14 mouse cellular contexts compared by ENCODE assay signal in genomic region chr11:22830684-22831083, GRCm38 (mm10). TPM values are rescaled to one million over a fixed set of nuclear protein-coding genes. Genes with fewer than 3 reads are reported as not detected.
A peak's percentile ranks its signal among the peaks of the same experiment; 100 is the strongest.
DNase-seq lines count a peak whose midpoint lies in the region; ATAC-seq and TF ChIP-seq lines count a peak whose summit lies in the region.
"Had no signal": no experiment of that assay in that cellular context is flagged by ENCODE, and none has a peak within 500 bp of the region (broad histone marks: within the 10 kb centered on the region; RNA-seq: fewer than 3 reads in every experiment).

No protein-coding gene starts in this region.

- no peak overlapping the region for H3K9ac ChIP-seq in hindbrain, embryonic 16.5 days (ENCODE audit: low read depth, low read length)
- no peak overlapping the region for H3K9ac ChIP-seq in hindbrain, embryonic 14.5 days
- H3K9ac ChIP-seq: lung, embryonic 14.5 days had no signal

- DNase-seq in hindbrain, embryonic 14.5 days (ENCODE audit: low spot score), result no peak
- DNase-seq in c-Kit-positive CD71-positive TER-119-positive erythroid progenitor cells, embryonic 14.5 days (ENCODE audit: low spot score), result no peak
- no peak for DNase-seq in gastrocnemius, postnatal 36 days
- DNase-seq: cerebellum, postnatal 36 days; gastrocnemius, postnatal 25 days; heart, postnatal 10 days; lung, embryonic 14.5 days had no signal

- intact Hi-C loops in gastrocnemius, postnatal 36 days (cut with DNase I), result no loop called here

- peaks cover 2% of the 10 kb centered on the region; the same call in 1 of the 2 replicates for H3K4me1 ChIP-seq in hindbrain, embryonic 16.5 days (ENCODE audit: control insufficient read depth, insufficient read depth, low read depth, low read length)
- no peaks in the 10 kb centered on the region for H3K4me1 ChIP-seq in hindbrain, embryonic 14.5 days (replicated peaks; ENCODE audit: control insufficient read depth, insufficient read depth, low read length)
- H3K4me1 ChIP-seq in E14TG2a.4 (replicated peaks; ENCODE audit: low read depth, low read length), result peaks cover 85% of the 10 kb centered on the region
- peaks cover 9% of the 10 kb centered on the region for H3K4me1 ChIP-seq in embryonic fibroblast, embryonic 13.5 days (ENCODE audit: control insufficient read depth, insufficient read depth, low read length)
- peaks cover 11% of the 10 kb centered on the region for H3K4me1 ChIP-seq in olfactory bulb, adult 2 months (ENCODE audit: control insufficient read depth, insufficient read depth, low read length)

- no peaks in the 10 kb centered on the region for H3K9me3 ChIP-seq in hindbrain, embryonic 16.5 days (ENCODE audit: control insufficient read depth, low read length)
- H3K9me3 ChIP-seq in hindbrain, embryonic 14.5 days (ENCODE audit: control insufficient read depth, low read length), result no peaks in the 10 kb centered on the region
- peaks cover 23% of the 10 kb centered on the region for H3K9me3 ChIP-seq in E14TG2a.4 (ENCODE audit: low read length)
- H3K9me3 ChIP-seq: megakaryocyte, embryonic 14.5 days had no signal

- no peaks in the 10 kb centered on the region for H3K27me3 ChIP-seq in hindbrain, embryonic 16.5 days (replicated peaks; ENCODE audit: control insufficient read depth, insufficient read depth, low read length)
- H3K27me3 ChIP-seq in hindbrain, embryonic 14.5 days (ENCODE audit: control insufficient read depth, insufficient read depth, low read length), result no peaks in the 10 kb centered on the region
- no peaks in the 10 kb centered on the region for H3K27me3 ChIP-seq in E14TG2a.4 (ENCODE audit: insufficient read depth, low read length)
- H3K27me3 ChIP-seq: megakaryocyte, embryonic 14.5 days had no signal

- no peak for TF ChIP-seq CTCF in E14TG2a.4 (conservative IDR thresholded peaks at IDR 0.05; ENCODE audit: low read length)
- no peak for TF ChIP-seq CTCF in embryonic fibroblast, embryonic 13.5 days (IDR thresholded peaks at IDR 0.05; ENCODE audit: borderline replicate concordance, insufficient read depth, low read length)
- no peak for TF ChIP-seq CTCF in olfactory bulb, adult 2 months (IDR thresholded peaks at IDR 0.05; ENCODE audit: insufficient read depth, low read depth, low read length)

- peak; percentile 30; the same call in 1 of the 2 replicates for ATAC-seq in hindbrain, embryonic 16.5 days
- ATAC-seq in hindbrain, embryonic 14.5 days (ENCODE audit: low FRiP score), result no peak
- ATAC-seq: inflammation-experienced regulatory T-cells, adult 6 months had no signal

- H3K27ac ChIP-seq in hindbrain, embryonic 16.5 days (ENCODE audit: low read depth, low read length), result no peak overlapping the region
- no peak overlapping the region for H3K27ac ChIP-seq in hindbrain, embryonic 14.5 days
- peak overlapping the region; percentile 44 for H3K27ac ChIP-seq in embryonic fibroblast, embryonic 13.5 days (ENCODE audit: insufficient read depth, low read length)
- peak overlapping the region; percentile 29; the same call in 1 of the 2 replicates for H3K27ac ChIP-seq in olfactory bulb, adult 2 months (ENCODE audit: insufficient read depth, low read depth, low read length)
- H3K27ac ChIP-seq: kidney, postnatal 0 days had no signal

- H3K4me2 ChIP-seq in hindbrain, embryonic 16.5 days (ENCODE audit: low read length), result no peak overlapping the region
- no peak overlapping the region for H3K4me2 ChIP-seq in hindbrain, embryonic 14.5 days (replicated peaks)
- H3K4me2 ChIP-seq: lung, embryonic 14.5 days had no signal

- no peak for TF ChIP-seq POLR2A in embryonic fibroblast, embryonic 13.5 days (IDR thresholded peaks at IDR 0.05; ENCODE audit: low read depth, low read length)
- TF ChIP-seq POLR2A in olfactory bulb, adult 2 months (IDR thresholded peaks at IDR 0.05; ENCODE audit: insufficient read depth, low read depth, low read length), result no peak

- H3K4me3 ChIP-seq in hindbrain, embryonic 16.5 days (ENCODE audit: low read length), result no peak overlapping the region
- H3K4me3 ChIP-seq in hindbrain, embryonic 14.5 days (replicated peaks; ENCODE audit: low read length), result no peak overlapping the region
- H3K4me3 ChIP-seq in E14TG2a.4 (replicated peaks; ENCODE audit: low read length), result peak overlapping the region; percentile 67
- H3K4me3 ChIP-seq in embryonic fibroblast, embryonic 13.5 days (ENCODE audit: insufficient read depth, low read length), result no peak overlapping the region
- no peak overlapping the region for H3K4me3 ChIP-seq in olfactory bulb, adult 2 months (ENCODE audit: insufficient read depth, low read depth, low read length)
- H3K4me3 ChIP-seq: megakaryocyte, embryonic 14.5 days had no signal

- 60% methylated on average over 6 of the region's 6 CpGs for WGBS in hindbrain, embryonic 16.5 days
- WGBS in hindbrain, embryonic 14.5 days, result 74% methylated on average over 6 of the region's 6 CpGs
- WGBS in olfactory bulb, adult 2 months, result 61% methylated on average over 6 of the region's 6 CpGs

- H3K36me3 ChIP-seq in hindbrain, embryonic 16.5 days (ENCODE audit: control insufficient read depth, insufficient read depth, low read length), result no peaks in the 10 kb centered on the region
- no peaks in the 10 kb centered on the region for H3K36me3 ChIP-seq in hindbrain, embryonic 14.5 days (replicated peaks; ENCODE audit: control insufficient read depth, insufficient read depth)
- H3K36me3 ChIP-seq in E14TG2a.4 (ENCODE audit: insufficient read depth, low read length), result peaks cover 66% of the 10 kb centered on the region

RNA-seq across cellular contexts. Expression of gene B3gnt2, which starts 30.1 kb away (rescaled TPM):
- 2.1 and 2.7 TPM in 2 replicates for polyA plus RNA-seq in hindbrain, embryonic 16.5 days (2015; fragmentation: Nextera tagmentation; extraction: Ambion mirVana)
- polyA plus RNA-seq in hindbrain, embryonic 14.5 days (2014; fragmentation: Nextera tagmentation; extraction: Ambion mirVana), result 2.3 and 4.6 TPM in 2 replicates
- polyA plus RNA-seq in embryonic fibroblast, embryonic 13.5 days (2011; ENCODE audit: insufficient read length, low read depth, missing spikeins), result 3.8 and 10.1 TPM in 2 replicates
- not detected in 2 replicates for polyA plus RNA-seq in olfactory bulb, adult 2 months (2012; ENCODE audit: insufficient read depth, insufficient read length, low replicate concordance, missing spikeins)
- total RNA-seq in gastrocnemius, postnatal 36 days (2021), result 1 to 10 TPM; 1.2 to 5.8 TPM

Comparison
In these comparisons a context has a peak if more than half of its experiments do, and no peak if none do; other contexts are left out.
1. H3K27ac ChIP-seq: peak in embryonic fibroblast, embryonic 13.5 days (single experiment) and olfactory bulb, adult 2 months (single experiment); none in hindbrain, embryonic 16.5 days (single experiment) and hindbrain, embryonic 14.5 days (single experiment).